Mouse (Mus musculus) CD8-positive naive resting alpha-beta T cell, adult 2 months (primary cell): ENCODE measurements around the gene Slco3a1.

Experiments
- DNase-seq, 2 experiments: peaks; one replicate each; pipeline ENCODE4 v3.0.0; 2022; ENCODE audit warnings: low read depth in 2 of 2, low spot score in 2 of 2

The Slco3a1 gene

GRCm38 (mm10) chr7:74386257-74386656, 168.3 kb downstream of the Slco3a1 start:
- DNase-seq: no peak

- no peak for DNase-seq
These were observed 171.4 kb downstream of the Slco3a1 start for GRCm38 (mm10) chr7:74383040-74383666.

GRCm38 (mm10) chr7:74382286-74382685, 172.3 kb downstream of the Slco3a1 start:
- no peak for DNase-seq

GRCm38 (mm10) chr7:74381881-74382281, 172.7 kb downstream of the Slco3a1 start:
- no peak for DNase-seq

- no peak for DNase-seq
These were observed 173.5 kb downstream of the Slco3a1 start for GRCm38 (mm10) chr7:74381051-74381450.

- DNase-seq: no peak
These were observed 176.7 kb downstream of the Slco3a1 start for GRCm38 (mm10) chr7:74377909-74378308.

GRCm38 (mm10) chr7:74376397-74377044, 178.1 kb downstream of the Slco3a1 start:
- no peak for DNase-seq

GRCm38 (mm10) chr7:74375174-74375957, 179.2 kb downstream of the Slco3a1 start:
- DNase-seq: no peak

- no peak for DNase-seq
These were observed 181.5 kb downstream of the Slco3a1 start for GRCm38 (mm10) chr7:74373056-74373455.

GRCm38 (mm10) chr7:74372141-74372582, 182.4 kb downstream of the Slco3a1 start:
- DNase-seq: no peak

GRCm38 (mm10) chr7:74371656-74372055, 182.9 kb downstream of the Slco3a1 start:
- DNase-seq: no peak

GRCm38 (mm10) chr7:74371208-74371607, 183.4 kb downstream of the Slco3a1 start:
- no peak for DNase-seq

GRCm38 (mm10) chr7:74369657-74370056, 184.9 kb downstream of the Slco3a1 start:
- peak in 1 of 2 experiments; percentile 31 for DNase-seq

- no peak for DNase-seq
These were observed 186.2 kb downstream of the Slco3a1 start for GRCm38 (mm10) chr7:74368256-74368980.

- DNase-seq: no peak
These were observed 187.2 kb downstream of the Slco3a1 start for GRCm38 (mm10) chr7:74367350-74367749.

GRCm38 (mm10) chr7:74365623-74366022, 189.0 kb downstream of the Slco3a1 start:
- DNase-seq: no peak

- DNase-seq: no peak
These were observed 189.6 kb downstream of the Slco3a1 start for GRCm38 (mm10) chr7:74364956-74365355.

- no peak for DNase-seq
These were observed 191.1 kb downstream of the Slco3a1 start for GRCm38 (mm10) chr7:74363440-74363839.

GRCm38 (mm10) chr7:74361677-74362076, 192.9 kb downstream of the Slco3a1 start:
- no peak for DNase-seq

GRCm38 (mm10) chr7:74357027-74357426, 197.6 kb downstream of the Slco3a1 start:
- DNase-seq: no peak

GRCm38 (mm10) chr7:74354527-74355256, 199.9 kb downstream of the Slco3a1 start:
- no peak for DNase-seq
